Mouse (Mus musculus): ENCODE measurements around the gene Itsn1. TPM values are rescaled to one million over a fixed set of nuclear protein-coding genes. Genes with fewer than 3 reads are reported as not detected.

Gene Itsn1
- polyA plus RNA-seq, 1 experiment, result 68.7 TPM

DNA sequence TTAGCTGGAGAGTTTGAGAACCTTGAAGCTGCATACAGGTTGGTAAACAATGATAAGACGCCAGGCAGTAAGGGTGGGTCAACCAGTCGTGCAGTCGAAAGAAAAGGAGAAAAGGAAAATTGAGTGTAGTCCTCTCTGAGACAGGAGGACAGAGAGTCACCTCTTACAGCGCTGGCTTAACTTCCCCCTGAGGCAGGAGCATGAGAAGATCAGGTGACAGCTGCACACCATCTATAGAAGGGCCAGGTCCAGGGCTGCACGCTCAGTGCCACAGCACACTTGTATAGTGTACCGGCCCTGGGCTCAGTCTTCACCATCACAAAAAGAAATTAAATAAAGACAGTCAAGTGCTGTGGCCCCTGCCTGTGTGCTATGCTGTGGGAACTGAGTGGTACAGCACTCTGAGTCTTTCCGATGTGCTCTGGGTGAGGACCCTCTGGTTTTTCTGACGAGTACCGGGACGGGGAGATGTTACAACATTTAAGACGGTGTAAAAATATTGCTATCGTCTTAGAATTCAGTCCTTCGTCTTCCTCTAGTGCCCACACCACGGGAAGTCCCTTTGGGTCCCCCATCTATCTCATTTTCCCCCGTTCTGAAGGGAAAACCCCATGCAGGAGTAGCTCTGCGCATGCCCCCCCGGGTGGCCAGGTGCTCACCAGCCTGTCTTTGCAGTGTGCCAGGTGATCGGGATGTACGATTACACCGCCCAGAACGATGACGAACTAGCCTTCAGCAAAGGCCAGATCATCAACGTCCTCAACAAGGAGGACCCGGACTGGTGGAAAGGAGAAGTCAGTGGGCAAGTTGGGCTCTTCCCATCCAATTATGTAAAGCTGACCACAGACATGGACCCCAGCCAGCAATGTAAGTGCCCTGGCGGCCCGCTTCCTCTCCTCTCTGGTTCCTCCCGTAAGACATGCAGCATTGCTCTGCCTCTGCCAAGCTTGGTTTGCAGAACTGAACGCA is 140.1 kb downstream of the Itsn1 start:
- H3K27ac ChIP-seq (ENCODE audit: insufficient read depth, low read length), result peak overlapping the region; percentile 6
- TF ChIP-seq POLR2A (IDR thresholded peaks at IDR 0.05; ENCODE audit: borderline replicate concordance, insufficient read depth, low read length) (no peak), CTCF (IDR thresholded peaks at IDR 0.05; ENCODE audit: borderline replicate concordance, insufficient read depth, low read depth, low read length) (no peak)
- 46% methylated on average over 28 of the region's 28 CpGs for WGBS
- no peak overlapping the region for H3K4me3 ChIP-seq (replicated peaks; ENCODE audit: insufficient read depth, low read depth, low read length)
- DNase-seq, result peak; percentile 70 to 76
- no peaks in the 10 kb centered on the region for H3K27me3 ChIP-seq (ENCODE audit: control insufficient read depth, insufficient read depth, low read length)
- H3K4me1 ChIP-seq (ENCODE audit: control insufficient read depth, insufficient read depth, low read length), result peaks cover 44% of the 10 kb centered on the region

DNA sequence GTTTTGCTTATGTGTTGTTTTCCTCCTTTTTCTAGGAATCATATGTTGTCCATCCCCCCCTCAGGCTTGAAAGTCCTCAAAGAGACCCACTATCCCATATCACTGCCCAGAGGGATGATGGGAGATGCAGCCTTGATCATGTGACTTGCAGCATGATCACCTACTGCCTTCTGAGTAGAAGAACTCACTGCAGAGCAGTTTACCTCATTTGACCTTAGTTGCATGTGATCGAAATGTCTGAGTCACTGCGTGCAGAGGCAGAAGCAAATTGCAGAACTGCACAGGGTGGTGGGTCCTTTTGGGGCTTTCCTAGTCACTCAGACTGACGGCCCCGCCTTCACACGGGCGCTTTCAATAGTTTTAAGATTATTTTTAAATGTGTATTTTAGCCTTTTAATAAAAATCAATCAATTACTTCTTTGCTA is 141.1 kb downstream of the Itsn1 start:
- Histone ChIP-seq H3K4me3 (replicated peaks; ENCODE audit: insufficient read depth, low read depth, low read length) (no peak overlapping the region), H3K4me1 (ENCODE audit: control insufficient read depth, insufficient read depth, low read length) (peaks cover 49% of the 10 kb centered on the region), H3K27me3 (ENCODE audit: control insufficient read depth, insufficient read depth, low read length) (no peaks in the 10 kb centered on the region), H3K27ac (ENCODE audit: insufficient read depth, low read length) (peak overlapping the region; percentile 43; the same call in 1 of the 2 replicates)
- no peak for DNase-seq
- TF ChIP-seq POLR2A (IDR thresholded peaks at IDR 0.05; ENCODE audit: borderline replicate concordance, insufficient read depth, low read length) (no peak), CTCF (IDR thresholded peaks at IDR 0.05; ENCODE audit: borderline replicate concordance, insufficient read depth, low read depth, low read length) (no peak)
- 81% methylated on average over 6 of the region's 6 CpGs for WGBS

DNA sequence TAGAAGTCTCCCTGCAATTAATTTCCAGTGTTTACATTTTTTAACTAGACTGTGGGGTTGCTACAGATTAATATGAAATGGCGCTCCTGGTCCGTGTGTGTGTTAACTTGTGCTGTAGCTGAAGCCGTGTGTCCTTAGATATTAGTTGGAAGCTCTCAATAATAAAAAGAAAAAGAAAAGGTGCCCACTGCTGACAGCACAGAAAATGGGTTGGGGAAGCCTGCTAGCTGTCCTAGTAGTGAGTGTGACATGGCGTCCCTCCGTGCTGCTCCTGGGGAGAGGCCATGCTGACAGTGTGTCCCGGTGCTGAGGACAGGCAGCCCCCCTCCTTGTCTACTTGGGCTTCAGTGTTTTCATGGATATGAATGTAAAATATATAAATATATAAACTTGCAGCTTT is 142.1 kb downstream of the Itsn1 start:
- H3K27me3 ChIP-seq (ENCODE audit: control insufficient read depth, insufficient read depth, low read length), result no peaks in the 10 kb centered on the region
- whole genome bisulfite sequencing, result 93% methylated on average over 6 of the region's 6 CpGs
- peaks cover 50% of the 10 kb centered on the region for H3K4me1 ChIP-seq (ENCODE audit: control insufficient read depth, insufficient read depth, low read length)
- DNase-seq, result no peak
- TF ChIP-seq CTCF (IDR thresholded peaks at IDR 0.05; ENCODE audit: borderline replicate concordance, insufficient read depth, low read depth, low read length) (no peak), POLR2A (IDR thresholded peaks at IDR 0.05; ENCODE audit: borderline replicate concordance, insufficient read depth, low read length) (no peak)
- no peak overlapping the region for H3K4me3 ChIP-seq (replicated peaks; ENCODE audit: insufficient read depth, low read depth, low read length)
- H3K27ac ChIP-seq (ENCODE audit: insufficient read depth, low read length), result no peak overlapping the region

DNA sequence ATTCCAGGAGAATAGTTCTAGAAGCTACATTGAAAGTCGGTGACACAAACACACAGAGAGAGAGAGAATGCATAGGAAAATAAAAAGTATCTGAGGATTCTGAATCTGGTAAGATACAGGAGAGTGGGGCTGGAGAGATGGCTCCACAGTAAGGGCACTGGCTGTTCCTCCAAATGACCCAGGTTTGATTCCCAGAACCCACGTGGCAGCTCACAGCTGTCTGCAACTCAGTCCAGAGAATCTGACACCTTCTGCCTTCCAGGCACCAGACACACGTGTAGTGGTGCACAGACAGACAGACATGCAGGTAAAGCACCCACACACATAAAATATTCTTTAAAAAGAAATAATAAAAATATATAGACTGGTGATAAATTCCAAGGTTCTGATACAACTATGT is 144.6 kb downstream of the Itsn1 start:
- WGBS, result 56% methylated on average over 3 of the region's 3 CpGs
- no peak for DNase-seq
- H3K27ac ChIP-seq (ENCODE audit: insufficient read depth, low read length), result no peak overlapping the region
- no peak overlapping the region for H3K4me3 ChIP-seq (replicated peaks; ENCODE audit: insufficient read depth, low read depth, low read length)
- TF ChIP-seq POLR2A (IDR thresholded peaks at IDR 0.05; ENCODE audit: borderline replicate concordance, insufficient read depth, low read length) (no peak), CTCF (IDR thresholded peaks at IDR 0.05; ENCODE audit: borderline replicate concordance, insufficient read depth, low read depth, low read length) (no peak)
- H3K27me3 ChIP-seq (ENCODE audit: control insufficient read depth, insufficient read depth, low read length), result no peaks in the 10 kb centered on the region
- peaks cover 39% of the 10 kb centered on the region for H3K4me1 ChIP-seq (ENCODE audit: control insufficient read depth, insufficient read depth, low read length)

DNA sequence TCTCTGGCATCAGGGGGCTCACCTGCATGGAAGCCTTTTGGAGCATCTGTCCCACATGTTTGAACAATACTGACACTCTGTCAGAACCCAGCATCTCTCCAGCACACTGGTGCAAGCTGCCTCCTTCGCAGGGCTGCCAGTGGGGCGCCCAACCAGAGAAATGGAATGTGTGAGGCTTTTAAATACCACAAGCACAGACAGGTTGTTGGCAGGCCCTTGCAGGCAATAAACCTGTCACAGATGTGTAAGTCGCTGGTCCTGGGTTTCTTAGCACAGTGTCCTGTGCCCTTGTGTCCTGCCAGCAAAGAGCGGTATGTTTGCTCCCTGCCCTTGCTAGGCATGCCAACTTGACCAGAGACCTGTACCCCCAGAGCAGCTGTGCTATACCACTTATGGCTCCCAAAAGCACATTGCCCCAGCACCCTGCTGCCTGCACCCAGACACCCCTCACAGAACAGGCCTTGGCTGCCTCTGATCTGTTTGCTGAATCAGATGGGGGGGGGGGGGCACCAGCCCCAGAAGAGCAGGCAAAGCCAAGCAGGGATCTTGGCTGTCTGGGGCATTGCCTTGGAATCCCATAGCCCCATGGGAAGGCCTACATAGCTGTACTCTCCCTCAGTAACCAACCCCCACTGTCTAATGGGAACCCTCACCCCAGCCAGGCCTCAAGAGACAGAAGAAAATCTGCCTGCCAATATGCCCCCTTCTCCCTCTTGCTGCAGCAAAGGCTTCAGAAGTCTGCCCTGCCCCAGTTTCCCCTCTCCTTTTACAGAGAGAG is 146.7 kb downstream of the Itsn1 start:
- peaks cover 25% of the 10 kb centered on the region for H3K4me1 ChIP-seq (ENCODE audit: control insufficient read depth, insufficient read depth, low read length)
- no peak overlapping the region for H3K4me3 ChIP-seq (replicated peaks; ENCODE audit: insufficient read depth, low read depth, low read length)
- 62% methylated on average over 4 of the region's 4 CpGs for WGBS
- DNase-seq, result no peak
- peak overlapping the region; percentile 51; the same call in 1 of the 2 replicates for H3K27ac ChIP-seq (ENCODE audit: insufficient read depth, low read length)
- TF ChIP-seq CTCF (IDR thresholded peaks at IDR 0.05; ENCODE audit: borderline replicate concordance, insufficient read depth, low read depth, low read length) (no peak), POLR2A (IDR thresholded peaks at IDR 0.05; ENCODE audit: borderline replicate concordance, insufficient read depth, low read length) (no peak)
- no peaks in the 10 kb centered on the region for H3K27me3 ChIP-seq (ENCODE audit: control insufficient read depth, insufficient read depth, low read length)

DNA sequence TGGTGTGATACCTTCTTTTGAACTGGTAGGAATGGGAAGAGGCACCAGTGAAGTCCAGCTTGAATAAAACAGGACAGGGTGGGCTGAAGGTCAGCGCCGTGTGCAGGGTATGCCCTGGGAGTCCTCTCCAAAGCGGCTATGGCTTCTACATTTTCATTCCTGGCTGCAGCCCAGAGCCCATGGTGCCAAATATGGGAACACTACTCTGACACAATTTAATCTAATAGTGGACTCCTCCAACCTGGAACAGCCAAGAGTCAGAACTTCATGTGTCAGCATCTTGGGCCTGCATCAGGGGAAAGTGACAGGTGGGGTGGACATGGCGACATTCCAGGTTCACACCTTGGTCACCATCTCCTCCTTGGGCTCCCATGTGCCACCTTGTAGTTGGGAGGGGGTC is 147.4 kb downstream of the Itsn1 start:
- DNase-seq, result peak in 1 of 2 experiments; percentile 50
- TF ChIP-seq CTCF (IDR thresholded peaks at IDR 0.05; ENCODE audit: borderline replicate concordance, insufficient read depth, low read depth, low read length), result no peak
- no peak for TF ChIP-seq POLR2A (IDR thresholded peaks at IDR 0.05; ENCODE audit: borderline replicate concordance, insufficient read depth, low read length)
- 35% methylated on average over 4 of the region's 4 CpGs for WGBS
- no peak overlapping the region for H3K27ac ChIP-seq (ENCODE audit: insufficient read depth, low read length)
- no peak overlapping the region for H3K4me3 ChIP-seq (replicated peaks; ENCODE audit: insufficient read depth, low read depth, low read length)
- H3K4me1 ChIP-seq (ENCODE audit: control insufficient read depth, insufficient read depth, low read length), result peaks cover 32% of the 10 kb centered on the region
- H3K27me3 ChIP-seq (ENCODE audit: control insufficient read depth, insufficient read depth, low read length), result no peaks in the 10 kb centered on the region

DNA sequence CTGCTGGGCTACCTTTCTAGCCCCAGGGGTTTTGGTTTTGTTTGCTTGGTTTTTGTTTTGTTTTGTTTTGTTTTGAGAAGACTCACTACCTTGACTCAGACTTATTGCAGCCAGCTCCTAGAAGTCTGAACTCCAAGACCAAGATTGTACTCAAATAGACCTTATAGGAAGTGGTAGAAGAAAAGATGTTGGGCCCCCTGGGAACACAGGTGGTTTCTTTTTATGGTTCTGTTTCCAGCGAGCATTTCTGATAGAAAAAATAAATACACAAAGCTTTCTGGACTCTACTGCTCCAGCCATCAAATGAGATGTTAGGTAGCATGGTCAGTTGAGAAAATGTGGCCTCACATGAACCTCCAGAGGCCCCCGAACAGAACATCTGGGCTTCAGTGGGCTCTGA is 150.0 kb downstream of the Itsn1 start:
- Histone ChIP-seq H3K27ac (ENCODE audit: insufficient read depth, low read length) (no peak overlapping the region), H3K4me1 (ENCODE audit: control insufficient read depth, insufficient read depth, low read length) (peaks cover 41% of the 10 kb centered on the region), H3K4me3 (replicated peaks; ENCODE audit: insufficient read depth, low read depth, low read length) (no peak overlapping the region), H3K27me3 (ENCODE audit: control insufficient read depth, insufficient read depth, low read length) (no peaks in the 10 kb centered on the region)
- TF ChIP-seq CTCF (IDR thresholded peaks at IDR 0.05; ENCODE audit: borderline replicate concordance, insufficient read depth, low read depth, low read length) (no peak), POLR2A (IDR thresholded peaks at IDR 0.05; ENCODE audit: borderline replicate concordance, insufficient read depth, low read length) (no peak)
- DNase-seq, result no peak
- 88% methylated on average over 2 of the region's 2 CpGs for WGBS

Data from cerebellum, adult 2 months (tissue).